Mouse (Mus musculus) CH12.LX (cell line): ENCODE results near the gene Ndufs2. TPM values are rescaled to one million over a fixed set of nuclear protein-coding genes. Genes with fewer than 3 reads are reported as not detected.

Source experiments
- DNase-seq: peaks from one replicate; pipeline ENCODE4 v3.0.0-alpha.2; 2013; ENCODE audit errors: extremely low read depth
- H3K27ac ChIP-seq: 2 replicates; pipeline ENCODE4 v1.5.1; 2012; ENCODE audit warnings: low read depth, mild to moderate bottlenecking, control low read depth, moderate library complexity; ENCODE audit not compliant: insufficient read depth
- H3K27me3 ChIP-seq: replicated peaks from 2 replicates; pipeline ENCODE3; 2012; ENCODE audit warnings: inconsistent platforms
- H3K36me3 ChIP-seq, 2 experiments: replicated peaks in 1 of 2; 2 replicates each; pipeline versions ENCODE3 to v1.6.1; 2012; ENCODE audit warnings: inconsistent platforms in 1 of 2, low read length in 1 of 2, mild to moderate bottlenecking in 1 of 2, mixed read lengths in 1 of 2, moderate library complexity in 1 of 2; ENCODE audit not compliant: control insufficient read depth in 1 of 2, insufficient read depth in 1 of 2
- H3K4me1 ChIP-seq, 2 experiments: 2 replicates each; pipeline ENCODE4 v1.6.1; 2012; ENCODE audit warnings: inconsistent platforms in 1 of 2, moderate library complexity in 1 of 2; ENCODE audit not compliant: insufficient read depth in 2 of 2, control insufficient read depth in 1 of 2
- H3K4me2 ChIP-seq: 2 replicates; pipeline ENCODE4 v1.6.1; 2012; ENCODE audit warnings: low read depth, mild to moderate bottlenecking, control low read depth; ENCODE audit not compliant: poor library complexity, insufficient read depth, severe bottlenecking
- H3K4me3 ChIP-seq, 3 experiments: fragments of 150-350 bp in 1 of 3; sonication (generic) in 1 of 3; replicated peaks in 1 of 3; 2 replicates each; pipeline versions ENCODE3 to v1.5.1; 2011 to 2012; ENCODE audit warnings: low read depth in 2 of 3, low read length in 2 of 3, mild to moderate bottlenecking in 2 of 3, moderate library complexity in 2 of 3, control low read depth in 1 of 3, improper control_type of control experiment in 1 of 3, inconsistent platforms in 1 of 3, mixed read lengths in 1 of 3; ENCODE audit not compliant: poor library complexity in 1 of 3
- H3K79me2 ChIP-seq: replicated peaks from 2 replicates; pipeline ENCODE4 v1.6.1; 2012; ENCODE audit warnings: mild to moderate bottlenecking, moderate library complexity; ENCODE audit not compliant: control insufficient read depth, poor library complexity, insufficient read depth, severe bottlenecking; ENCODE audit errors: extremely low read depth
- H3K9ac ChIP-seq: 2 replicates; pipeline ENCODE4 v1.6.1; 2012; ENCODE audit warnings: low read depth, mild to moderate bottlenecking, control low read depth, moderate library complexity; ENCODE audit not compliant: insufficient read depth
- H3K9me3 ChIP-seq: replicated peaks from 2 replicates; pipeline ENCODE3; 2012; ENCODE audit warnings: low read length, inconsistent platforms, mixed read lengths
- CHD1 ChIP-seq: IDR thresholded peaks from 2 replicates; pipeline ENCODE4 v1.6.1; 2012; ENCODE audit warnings: low read depth, low read length, improper control_type of control experiment, inconsistent platforms
- CTCF ChIP-seq, 2 experiments: IDR thresholded peaks in 1 of 2; conservative IDR thresholded peaks in 1 of 2; 2 replicates each; pipeline ENCODE4 v1.5.1; 2011 to 2012; ENCODE audit warnings: low read depth in 2 of 2, low read length in 2 of 2, improper control_type of control experiment in 1 of 2, inconsistent platforms in 1 of 2, mild to moderate bottlenecking in 1 of 2, moderate library complexity in 1 of 2
- E2F4 ChIP-seq: IDR thresholded peaks from 2 replicates; pipeline ENCODE4 v1.6.1; 2011; ENCODE audit warnings: low read depth, low read length, improper control_type of control experiment; ENCODE audit not compliant: insufficient replicate concordance
- ELF1 ChIP-seq: IDR thresholded peaks from 2 replicates; pipeline ENCODE4 v1.6.1; 2014; ENCODE audit warnings: low read depth, mild to moderate bottlenecking, inconsistent platforms, low read length, improper control_type of control experiment
- EP300 ChIP-seq: IDR thresholded peaks from 2 replicates; pipeline ENCODE4 v1.6.1; 2011; ENCODE audit warnings: low read length, improper control_type of control experiment
- IRF4 ChIP-seq: IDR thresholded peaks from 2 replicates; pipeline ENCODE4 v1.6.1; 2014; ENCODE audit warnings: low read depth, mild to moderate bottlenecking, inconsistent platforms, low read length, improper control_type of control experiment
- MAFK ChIP-seq: IDR thresholded peaks from 2 replicates; pipeline ENCODE4 v1.6.1; 2011; ENCODE audit warnings: low read length, improper control_type of control experiment; ENCODE audit not compliant: insufficient replicate concordance
- MAX ChIP-seq: IDR thresholded peaks from 2 replicates; pipeline ENCODE4 v1.6.1; 2011; ENCODE audit warnings: low read length, improper control_type of control experiment
- MXI1 ChIP-seq: IDR thresholded peaks from 2 replicates; pipeline ENCODE4 v1.6.1; 2011; ENCODE audit warnings: mild to moderate bottlenecking, low read depth, low read length, improper control_type of control experiment
- NELFE ChIP-seq: IDR thresholded peaks from 2 replicates; pipeline ENCODE4 v1.6.1; 2011; ENCODE audit warnings: low read depth, low read length, improper control_type of control experiment
- NRF1 ChIP-seq: IDR thresholded peaks from 2 replicates; pipeline ENCODE4 v1.6.1; 2014; ENCODE audit warnings: low read depth, mild to moderate bottlenecking, inconsistent platforms, low read length, improper control_type of control experiment, moderate library complexity
- POLR2A ChIP-seq: IDR thresholded peaks from 2 replicates; pipeline ENCODE4 v1.6.1; 2011; ENCODE audit warnings: low read depth, mild to moderate bottlenecking, improper control_type of control experiment, low read length
- USF1 ChIP-seq: IDR thresholded peaks from 2 replicates; pipeline ENCODE4 v1.6.1; 2014; ENCODE audit warnings: low read depth, mild to moderate bottlenecking, inconsistent platforms, low read length, improper control_type of control experiment
- ZKSCAN1 ChIP-seq: IDR thresholded peaks from 2 replicates; pipeline ENCODE4 v1.6.1; 2012; ENCODE audit warnings: low read depth, inconsistent platforms, low read length, improper control_type of control experiment, borderline replicate concordance
- dilution Hi-C: fragments of 300-500 bp; cut with MboI; formaldehyde crosslinking; loops from 2 replicates; pipeline ENCODE4 v1.14.3; 2020; ENCODE audit warnings: low sequenced_read_pairs; ENCODE audit not compliant: extremely low pct_unique_long_range_greater_than_20kb, extremely low pct_ligation_motif_present
- in situ Hi-C: fragments of 300-500 bp; cut with MboI; formaldehyde crosslinking; loops from 3 replicates; pipeline ENCODE4 v1.14.3; 2019; ENCODE audit warnings: low sequenced_read_pairs, low pct_ligation_motif_present, low pct_unique_long_range_greater_than_20kb, mixed read lengths
- polyA plus RNA-seq: library from polyadenylated mRNA; unstranded; fragments of >175 nt; gene quantifications from 2 replicates; pipeline ENCODE4 v1.2.1, GENCODE M21; 2012; ENCODE audit warnings: low read depth; ENCODE audit not compliant: insufficient read length
- total RNA-seq, 2 experiments: library from RNA; depleted of rRNA; stranded (reverse); fragments of 300-350 nt in 1 of 2; fragments of >200 nt in 1 of 2; gene quantifications; 2 replicates each; pipeline ENCODE4 v1.2.3; 2012 to 2014

Ndufs2 gene
- total and polyA plus RNA-seq, 3 experiments: 242 to 265 (median 242) TPM

DNA sequence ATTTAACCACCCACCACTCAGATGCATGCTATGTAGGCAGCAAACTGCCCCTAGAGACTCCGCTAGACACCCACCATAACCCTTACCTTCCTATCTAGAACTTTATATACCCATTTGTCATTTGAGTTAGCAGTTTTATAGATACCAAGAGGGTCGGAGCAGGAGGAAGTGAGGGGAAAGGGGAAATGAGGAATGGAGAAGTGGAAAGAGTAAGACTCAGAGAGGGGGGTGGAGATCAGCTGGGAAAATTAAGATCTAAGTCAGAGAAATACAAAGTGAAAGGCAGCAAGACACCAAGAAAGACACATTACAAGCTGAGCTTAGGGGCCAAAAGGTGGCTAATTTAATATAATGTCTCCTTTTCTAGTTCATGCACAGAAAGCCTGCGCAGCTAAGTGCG lies 16.6 kb downstream of the Ndufs2 start:
- TF ChIP-seq MAFK (no peak), CTCF (conservative IDR thresholded peaks at IDR 0.05 in 1 of 2, IDR thresholded peaks at IDR 0.05 in 1 of 2; ENCODE audit: low read depth in 2 of 2, low read length in 2 of 2) (no peak), IRF4 (no peak), E2F4 (no peak), MAX (no peak), MXI1 (no peak), CHD1 (no peak), NELFE (no peak), EP300 (no peak), ZKSCAN1 (no peak), POLR2A (no peak)
- TF ChIP-seq, all 38 proteins: peak for 0
- dilution Hi-C loops (no loop called here), in situ Hi-C loops (no loop called here)
- DNase-seq: no peak
- H3K9me3 ChIP-seq: no peaks in the 10 kb centered on the region
- H3K27ac ChIP-seq: no peak overlapping the region
- H3K79me2 ChIP-seq: no peaks in the 10 kb centered on the region
- peaks cover 53 to 61% of the 10 kb centered on the region in 2 experiments for H3K36me3 ChIP-seq
- H3K27me3 ChIP-seq: no peaks in the 10 kb centered on the region
- H3K4me3 ChIP-seq: peak overlapping the region in 1 of 3 experiments; percentile 49
- H3K9ac ChIP-seq: no peak overlapping the region
- H3K4me2 ChIP-seq: no peak overlapping the region
- peaks cover 11 to 56% of the 10 kb centered on the region in 2 experiments for H3K4me1 ChIP-seq

DNA sequence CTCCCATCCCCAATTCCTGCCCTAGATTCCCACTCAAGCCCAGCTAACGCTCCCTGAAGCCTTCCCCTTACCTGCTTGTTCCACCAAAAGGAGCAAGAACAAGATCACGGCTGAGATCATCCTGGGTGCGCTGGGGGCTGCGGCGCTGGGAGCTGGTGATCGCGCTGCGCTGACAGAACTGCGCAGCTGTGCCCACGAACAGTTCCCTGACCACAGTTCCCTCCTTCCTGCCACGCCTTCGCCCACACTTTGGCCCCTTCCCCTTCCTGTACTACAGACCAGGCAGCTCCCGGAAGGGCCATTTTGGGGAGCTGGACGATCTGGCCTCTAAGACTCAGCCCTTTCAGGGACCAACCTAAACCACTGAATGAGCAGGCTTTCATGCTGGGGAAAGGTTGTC lies 17.1 kb downstream of the Ndufs2 start, which contains the start of gene Fcer1g:
TSS of gene Fcer1g (minus strand) at position 240 of the 400 bp plus-strand sequence.
- peak; percentile 31 for DNase-seq
- in situ Hi-C loops (no loop called here), dilution Hi-C loops (no loop called here)
- Histone ChIP-seq H3K4me2 (no peak within 1 kb of the TSS), H3K4me1 (peaks cover 11 to 57% of the 10 kb centered on the region in 2 experiments), H3K36me3 (peaks cover 50 to 61% of the 10 kb centered on the region in 2 experiments), H3K9ac (no peak within 1 kb of the TSS), H3K4me3 (peak within 1 kb of the TSS; percentile 41 to 49 (median 43)), H3K27me3 (no peaks in the 10 kb centered on the region), H3K27ac (no peak within 1 kb of the TSS), H3K79me2 (no peaks in the 10 kb centered on the region), H3K9me3 (no peaks in the 10 kb centered on the region)
- TF ChIP-seq NRF1 (peak; percentile 69), NELFE (0 out of 2 replicates have a peak, but pooled peaks have one; percentile 7), USF1 (no peak), CTCF (conservative IDR thresholded peaks at IDR 0.05 in 1 of 2, IDR thresholded peaks at IDR 0.05 in 1 of 2; ENCODE audit: low read depth in 2 of 2, low read length in 2 of 2) (no peak), ELF1 (peak; percentile 47)
